Mouse (Mus musculus) limb, embryonic 12.5 days (tissue): ENCODE data around the gene D330020A13Rik. TPM values are rescaled to one million over a fixed set of nuclear protein-coding genes. Genes with fewer than 3 reads are reported as not detected.

Experiments
- ATAC-seq: fragments of 200-750 bp; cut with Nextera tagmentation; 2 replicates; pipeline ENCODE4 v1.8.0; 2017; ENCODE audit warnings: low read depth, moderate TSS enrichment; ENCODE audit not compliant: insufficient number of reproducible peaks, insufficient read depth, low FRiP score, low TSS enrichment
- H3K27ac ChIP-seq: fragments of 300-500 bp; sonication (generic); 2 replicates; pipeline ENCODE4 v1.5.1; 2016; ENCODE audit warnings: mild to moderate bottlenecking, moderate library complexity
- H3K27me3 ChIP-seq: fragments of 300-500 bp; sonication (generic); 2 replicates; pipeline ENCODE4 v1.6.1; 2016; ENCODE audit warnings: mild to moderate bottlenecking, moderate library complexity
- H3K36me3 ChIP-seq: fragments of 300-500 bp; sonication (generic); 2 replicates; pipeline ENCODE4 v1.6.1; 2016; ENCODE audit warnings: mild to moderate bottlenecking, moderate library complexity
- H3K4me1 ChIP-seq: fragments of 300-500 bp; sonication (generic); replicated peaks from 2 replicates; pipeline ENCODE4 v1.6.1; 2016
- H3K4me2 ChIP-seq: fragments of 300-500 bp; sonication (generic); 2 replicates; pipeline ENCODE4 v1.6.1; 2016; ENCODE audit warnings: mild to moderate bottlenecking, moderate library complexity
- H3K4me3 ChIP-seq: fragments of 300-500 bp; sonication (generic); replicated peaks from 2 replicates; pipeline ENCODE4 v1.5.1; 2016; ENCODE audit warnings: mild to moderate bottlenecking
- H3K9ac ChIP-seq: fragments of 300-500 bp; sonication (generic); replicated peaks from 2 replicates; pipeline ENCODE4 v1.6.1; 2016; ENCODE audit warnings: mild to moderate bottlenecking, moderate library complexity
- H3K9me3 ChIP-seq: fragments of 300-500 bp; sonication (generic); 2 replicates; pipeline ENCODE4 v1.6.1; 2016; ENCODE audit warnings: mild to moderate bottlenecking, moderate library complexity
- WGBS: fragments of 180-500 bp; shearing (Covaris S2); methylation state at CpG from one replicate; pipeline ENCODE4 v1.1.7; 2016; 5-methylcytosine and 5-hydroxymethylcytosine counted together
- polyA plus RNA-seq: library from polyadenylated mRNA; unstranded; fragments of >200 nt; fragmentation: Nextera tagmentation; extraction: Ambion mirVana; gene quantifications from 2 replicates; pipeline ENCODE4 v1.2.1, GENCODE M21; 2016

The D330020A13Rik gene
- polyA plus RNA-seq, 1 experiment from 2014 or later, result 0.35 TPM

GRCm38 (mm10) chr6:120301137-120301536, 7.0 kb downstream of the D330020A13Rik start:
- no peaks in the 10 kb centered on the region for H3K9me3 ChIP-seq
- ATAC-seq, result peak; percentile 47; the same call in 1 of the 2 replicates
- H3K36me3 ChIP-seq, result no peaks in the 10 kb centered on the region
- H3K9ac ChIP-seq, result no peak overlapping the region
- H3K4me2 ChIP-seq, result no peak overlapping the region
- H3K27ac ChIP-seq, result no peak overlapping the region
- H3K4me3 ChIP-seq, result no peak overlapping the region
- 26% methylated on average over 6 of the region's 6 CpGs for WGBS
- no peaks in the 10 kb centered on the region for H3K4me1 ChIP-seq
- H3K27me3 ChIP-seq, result peaks cover 5% of the 10 kb centered on the region; the same call in 1 of the 2 replicates

- Histone ChIP-seq H3K27me3 (0 out of 2 replicates have a peak, but pooled peaks cover 2% of the 10 kb centered on the region), H3K4me1 (no peaks in the 10 kb centered on the region), H3K4me2 (peak overlapping the region; percentile 46), H3K27ac (peak overlapping the region; percentile 64), H3K9me3 (no peaks in the 10 kb centered on the region), H3K9ac (0 out of 2 replicates have a peak overlapping the region, but pooled peaks have one; percentile 13), H3K36me3 (no peaks in the 10 kb centered on the region), H3K4me3 (peak overlapping the region; percentile 10; the same call in 1 of the 2 replicates)
- ATAC-seq, result no peak
- WGBS, result 26% methylated on average over 16 of the region's 16 CpGs
These were observed 8.7 kb downstream of the D330020A13Rik start for GRCm38 (mm10) chr6:120302755-120303316.

- H3K9me3 ChIP-seq, result no peaks in the 10 kb centered on the region
- no peaks in the 10 kb centered on the region for H3K36me3 ChIP-seq
- ATAC-seq, result no peak
- no peak overlapping the region for H3K27ac ChIP-seq
- 92% methylated on average over 3 of the region's 3 CpGs for WGBS
- H3K9ac ChIP-seq, result no peak overlapping the region
- H3K4me3 ChIP-seq, result no peak overlapping the region
- H3K4me1 ChIP-seq, result no peaks in the 10 kb centered on the region
- 0 out of 2 replicates have a peak, but pooled peaks cover 2% of the 10 kb centered on the region for H3K27me3 ChIP-seq
- no peak overlapping the region for H3K4me2 ChIP-seq
These were observed 12.9 kb downstream of the D330020A13Rik start for GRCm38 (mm10) chr6:120306859-120307594.

GRCm38 (mm10) chr6:120309338-120309737, 15.2 kb downstream of the D330020A13Rik start:
- ATAC-seq, result no peak
- H3K27me3 ChIP-seq, result no peaks in the 10 kb centered on the region
- WGBS, result 72% methylated on average over 9 of the region's 9 CpGs

GRCm38 (mm10) chr6:120309787-120310186, 15.6 kb downstream of the D330020A13Rik start:
- Histone ChIP-seq H3K9ac (no peak overlapping the region), H3K4me1 (no peaks in the 10 kb centered on the region), H3K27ac (no peak overlapping the region), H3K4me2 (no peak overlapping the region), H3K4me3 (no peak overlapping the region), H3K9me3 (no peaks in the 10 kb centered on the region), H3K27me3 (no peaks in the 10 kb centered on the region), H3K36me3 (no peaks in the 10 kb centered on the region)
- ATAC-seq, result no peak
- 38% methylated on average over 3 of the region's 3 CpGs for WGBS

More at GRCm38 (mm10) chr6:120309338-120309737, 15.2 kb downstream of the D330020A13Rik start:
- H3K9ac ChIP-seq, result no peak overlapping the region
- H3K4me3 ChIP-seq, result no peak overlapping the region
- H3K36me3 ChIP-seq, result no peaks in the 10 kb centered on the region
- no peak overlapping the region for H3K4me2 ChIP-seq
- H3K9me3 ChIP-seq, result no peaks in the 10 kb centered on the region
- no peaks in the 10 kb centered on the region for H3K4me1 ChIP-seq
- no peak overlapping the region for H3K27ac ChIP-seq

- Histone ChIP-seq H3K36me3 (no peaks in the 10 kb centered on the region), H3K27ac (no peak overlapping the region), H3K4me2 (no peak overlapping the region), H3K4me1 (no peaks in the 10 kb centered on the region), H3K9me3 (no peaks in the 10 kb centered on the region), H3K9ac (no peak overlapping the region), H3K4me3 (no peak overlapping the region), H3K27me3 (no peaks in the 10 kb centered on the region)
- no peak for ATAC-seq
- 45% methylated on average over 5 of the region's 5 CpGs for WGBS
These were observed 18.3 kb downstream of the D330020A13Rik start for GRCm38 (mm10) chr6:120312443-120312842.

GRCm38 (mm10) chr6:120318303-120318940, 24.3 kb downstream of the D330020A13Rik start:
- WGBS, result 73% methylated on average over 11 of the region's 11 CpGs
- Histone ChIP-seq H3K9ac (no peak overlapping the region), H3K36me3 (no peaks in the 10 kb centered on the region), H3K27me3 (no peaks in the 10 kb centered on the region), H3K4me1 (no peaks in the 10 kb centered on the region), H3K27ac (no peak overlapping the region), H3K4me3 (no peak overlapping the region), H3K4me2 (no peak overlapping the region), H3K9me3 (no peaks in the 10 kb centered on the region)
- no peak for ATAC-seq

GRCm38 (mm10) chr6:120319129-120319528, 25.0 kb downstream of the D330020A13Rik start:
- H3K9ac ChIP-seq, result no peak overlapping the region
- no peaks in the 10 kb centered on the region; the same call in 1 of the 2 replicates for H3K36me3 ChIP-seq
- H3K27ac ChIP-seq, result no peak overlapping the region
- no peak overlapping the region for H3K4me3 ChIP-seq
- WGBS, result 90% methylated on average over 9 of the region's 9 CpGs
- no peaks in the 10 kb centered on the region for H3K27me3 ChIP-seq
- no peak for ATAC-seq
- H3K4me1 ChIP-seq, result no peaks in the 10 kb centered on the region
- H3K9me3 ChIP-seq, result no peaks in the 10 kb centered on the region
- no peak overlapping the region for H3K4me2 ChIP-seq

- Histone ChIP-seq H3K27me3 (no peaks in the 10 kb centered on the region), H3K4me1 (no peaks in the 10 kb centered on the region), H3K9me3 (no peaks in the 10 kb centered on the region), H3K4me2 (no peak overlapping the region), H3K9ac (no peak overlapping the region), H3K4me3 (no peak overlapping the region), H3K36me3 (peaks cover 9% of the 10 kb centered on the region), H3K27ac (no peak overlapping the region)
- no peak for ATAC-seq
- 68% methylated on average over 2 of the region's 2 CpGs for WGBS
These were observed 26.2 kb downstream of the D330020A13Rik start for GRCm38 (mm10) chr6:120320369-120320768.

GRCm38 (mm10) chr6:120324295-120324927, 30.2 kb downstream of the D330020A13Rik start:
- Histone ChIP-seq H3K4me1 (no peaks in the 10 kb centered on the region), H3K9ac (no peak overlapping the region), H3K27ac (no peak overlapping the region), H3K36me3 (peaks cover 28% of the 10 kb centered on the region), H3K4me3 (no peak overlapping the region), H3K27me3 (no peaks in the 10 kb centered on the region), H3K9me3 (no peaks in the 10 kb centered on the region), H3K4me2 (no peak overlapping the region)
- ATAC-seq, result no peak
- WGBS, result 32% methylated on average over 6 of the region's 6 CpGs

- H3K4me1 ChIP-seq, result no peaks in the 10 kb centered on the region
- no peak overlapping the region for H3K27ac ChIP-seq
- no peaks in the 10 kb centered on the region for H3K27me3 ChIP-seq
- no peak overlapping the region for H3K4me3 ChIP-seq
- H3K9ac ChIP-seq, result no peak overlapping the region
- H3K4me2 ChIP-seq, result no peak overlapping the region
- peaks cover 91% of the 10 kb centered on the region for H3K36me3 ChIP-seq
- H3K9me3 ChIP-seq, result no peaks in the 10 kb centered on the region
- no peak for ATAC-seq
- WGBS, result 80% methylated on average over 2 of the region's 2 CpGs
These were observed 38.2 kb downstream of the D330020A13Rik start for GRCm38 (mm10) chr6:120332351-120332750.
